Mouse (Mus musculus) stomach, postnatal 0 days (tissue): ENCODE data around the gene Pip4k2c.

Source experiments
- CTCF ChIP-seq: IDR thresholded peaks from 2 replicates; pipeline ENCODE4 v1.5.1; 2016; ENCODE audit warnings: antibody characterized with exemption, low read depth, mild to moderate bottlenecking, moderate library complexity
- EP300 ChIP-seq: optimal IDR thresholded peaks from 2 replicates; pipeline ENCODE3; 2016; ENCODE audit warnings: antibody characterized with exemption

GRCm38 (mm10) chr10:127194428-127195327 lies 16.7 kb downstream of the Pip4k2c start:
- TF ChIP-seq CTCF (no peak), EP300 (no peak)
